Mouse (Mus musculus): ENCODE results near the gene Foxo3. TPM values are rescaled to one million over a fixed set of nuclear protein-coding genes. Genes with fewer than 3 reads are reported as not detected.

The Foxo3 gene
- polyA plus RNA-seq, 1 experiment from 2014 or later, result 4.8 TPM

- no peaks in the 10 kb centered on the region for H3K27me3 ChIP-seq
- no peak overlapping the region for H3K9ac ChIP-seq
- H3K36me3 ChIP-seq, result no peaks in the 10 kb centered on the region
- no peak overlapping the region for H3K4me3 ChIP-seq
- peaks cover 8% of the 10 kb centered on the region; the same call in 1 of the 2 replicates for H3K4me1 ChIP-seq (replicated peaks)
- H3K4me2 ChIP-seq, result no peak overlapping the region
- WGBS, result 92% methylated on average over 3 of the region's 3 CpGs
- no peak for ATAC-seq (ENCODE audit: low FRiP score, low read depth)
- no peaks in the 10 kb centered on the region for H3K9me3 ChIP-seq
- no peak overlapping the region for H3K27ac ChIP-seq (replicated peaks)
Measured at GRCm38 (mm10) chr10:42149767-42150166, 126.8 kb downstream of the Foxo3 start.

DNA sequence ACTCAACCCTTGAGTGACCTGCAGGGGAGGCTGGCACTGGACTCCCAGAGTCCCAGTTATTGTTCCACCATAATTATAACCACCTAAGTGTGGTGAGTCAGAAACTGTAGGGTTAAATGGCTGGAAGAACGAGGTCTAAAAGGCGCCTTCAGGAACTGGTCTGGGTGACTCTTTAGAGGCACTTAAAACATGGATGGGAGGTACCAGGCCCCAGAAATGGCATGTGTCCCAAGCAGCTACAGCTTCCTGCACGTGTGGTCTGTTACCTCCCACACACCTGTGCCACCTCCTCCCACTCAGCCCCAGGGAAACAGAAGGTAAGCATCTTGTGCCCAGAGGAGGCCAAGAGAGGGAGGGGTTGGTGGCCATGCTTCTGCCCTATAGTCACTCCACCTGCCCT, 128.2 kb downstream of the Foxo3 start:
- no peaks in the 10 kb centered on the region for H3K27me3 ChIP-seq
- no peak overlapping the region for H3K9ac ChIP-seq
- H3K4me2 ChIP-seq, result no peak overlapping the region
- H3K9me3 ChIP-seq, result no peaks in the 10 kb centered on the region
- ATAC-seq (ENCODE audit: low FRiP score, low read depth), result no peak
- no peaks in the 10 kb centered on the region for H3K36me3 ChIP-seq
- H3K27ac ChIP-seq (replicated peaks), result no peak overlapping the region
- WGBS, result 91% methylated on average over 3 of the region's 3 CpGs
- peaks cover 8% of the 10 kb centered on the region; the same call in 1 of the 2 replicates for H3K4me1 ChIP-seq (replicated peaks)
- H3K4me3 ChIP-seq, result no peak overlapping the region

DNA sequence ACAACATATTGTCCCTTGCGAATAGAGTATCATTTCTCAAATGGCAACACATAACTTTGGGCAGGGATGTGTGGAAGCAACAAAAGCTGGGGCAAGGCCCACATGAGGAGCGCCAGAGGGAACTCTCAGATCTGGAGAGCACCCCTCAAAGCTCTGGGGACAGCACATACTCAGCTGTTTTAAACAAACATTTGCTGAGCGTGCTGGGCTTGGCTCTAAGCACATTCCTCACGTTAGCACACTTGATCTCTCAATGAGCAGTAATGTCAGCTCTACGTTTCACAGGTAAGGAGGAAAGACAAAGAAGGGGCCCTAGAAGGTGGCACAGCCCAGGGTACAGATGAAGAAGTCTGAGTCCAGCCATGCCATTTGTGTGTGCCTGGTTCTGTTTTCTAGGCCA, 131.3 kb downstream of the Foxo3 start:
- Histone ChIP-seq H3K27me3 (no peaks in the 10 kb centered on the region), H3K4me2 (no peak overlapping the region), H3K4me3 (no peak overlapping the region), H3K36me3 (no peaks in the 10 kb centered on the region), H3K4me1 (replicated peaks) (no peaks in the 10 kb centered on the region), H3K27ac (replicated peaks) (no peak overlapping the region), H3K9ac (no peak overlapping the region), H3K9me3 (no peaks in the 10 kb centered on the region)
- 79% methylated on average over 5 of the region's 5 CpGs for WGBS
- ATAC-seq (ENCODE audit: low FRiP score, low read depth), result no peak

- Histone ChIP-seq H3K27me3 (no peaks in the 10 kb centered on the region), H3K9me3 (no peaks in the 10 kb centered on the region), H3K4me2 (no peak overlapping the region), H3K27ac (replicated peaks) (no peak overlapping the region), H3K9ac (no peak overlapping the region), H3K4me3 (no peak overlapping the region), H3K36me3 (no peaks in the 10 kb centered on the region), H3K4me1 (replicated peaks) (no peaks in the 10 kb centered on the region)
- 83% methylated on average over 5 of the region's 5 CpGs for WGBS
- no peak for ATAC-seq (ENCODE audit: low FRiP score, low read depth)
Measured at GRCm38 (mm10) chr10:42144788-42145187, 131.8 kb downstream of the Foxo3 start.

DNA sequence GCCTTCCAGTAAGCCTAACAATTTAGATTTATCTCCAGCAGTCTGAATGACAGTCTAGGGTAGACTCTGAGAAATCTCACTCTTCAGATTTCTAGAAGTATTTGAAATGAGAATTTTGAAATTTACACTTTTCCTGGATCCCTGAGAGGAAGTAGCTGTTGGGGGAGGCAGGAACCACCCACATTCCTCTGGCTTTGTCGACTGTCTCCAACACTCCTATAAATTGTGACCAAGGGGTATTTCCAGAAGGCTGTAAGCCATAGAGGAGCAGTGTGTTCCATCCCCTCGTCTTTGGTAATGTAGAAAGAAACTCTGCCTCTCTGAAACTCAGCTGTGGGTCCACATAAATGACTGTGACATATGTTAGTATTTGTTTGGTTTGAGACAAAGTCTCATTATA, 132.4 kb downstream of the Foxo3 start:
- no peaks in the 10 kb centered on the region for H3K9me3 ChIP-seq
- no peak overlapping the region for H3K4me3 ChIP-seq
- H3K27ac ChIP-seq (replicated peaks), result no peak overlapping the region
- no peaks in the 10 kb centered on the region for H3K4me1 ChIP-seq (replicated peaks)
- no peak overlapping the region for H3K9ac ChIP-seq
- no peaks in the 10 kb centered on the region for H3K27me3 ChIP-seq
- H3K4me2 ChIP-seq, result no peak overlapping the region
- no peak for ATAC-seq (ENCODE audit: low FRiP score, low read depth)
- WGBS, result 67% methylated on average over 2 of the region's 2 CpGs
- H3K36me3 ChIP-seq, result no peaks in the 10 kb centered on the region

DNA sequence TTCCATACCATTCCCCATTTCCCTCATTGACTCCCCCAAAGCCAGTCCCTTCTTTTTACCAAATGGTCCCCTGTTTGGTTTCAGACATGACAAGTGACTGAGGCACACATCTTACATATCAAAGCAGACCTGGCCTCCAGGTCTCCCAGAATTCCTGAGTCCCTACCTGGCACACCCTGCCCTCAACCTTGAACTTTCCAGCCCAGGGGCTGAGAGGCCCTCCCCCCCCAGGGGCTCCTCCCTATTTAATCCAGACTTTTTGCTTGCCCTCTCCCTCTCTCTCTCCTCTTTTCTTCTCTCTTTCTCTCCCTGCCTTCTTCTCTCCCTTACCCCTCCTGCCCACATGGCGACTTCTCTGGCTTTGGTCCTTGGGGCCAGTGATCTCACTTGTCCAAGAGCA, 133.8 kb downstream of the Foxo3 start:
- H3K9me3 ChIP-seq, result no peaks in the 10 kb centered on the region
- no peak overlapping the region for H3K9ac ChIP-seq
- no peak overlapping the region for H3K4me2 ChIP-seq
- no peak for ATAC-seq (ENCODE audit: low FRiP score, low read depth)
- 95% methylated on average over 1 of the region's 1 CpGs for WGBS
- no peak overlapping the region for H3K4me3 ChIP-seq
- H3K27ac ChIP-seq (replicated peaks), result no peak overlapping the region
- H3K4me1 ChIP-seq (replicated peaks), result no peaks in the 10 kb centered on the region
- no peaks in the 10 kb centered on the region for H3K36me3 ChIP-seq
- H3K27me3 ChIP-seq, result no peaks in the 10 kb centered on the region

- Histone ChIP-seq H3K9me3 (no peaks in the 10 kb centered on the region), H3K36me3 (no peaks in the 10 kb centered on the region), H3K9ac (no peak overlapping the region), H3K4me2 (no peak overlapping the region), H3K27me3 (no peaks in the 10 kb centered on the region), H3K27ac (replicated peaks) (no peak overlapping the region), H3K4me1 (replicated peaks) (no peaks in the 10 kb centered on the region), H3K4me3 (no peak overlapping the region)
- ATAC-seq (ENCODE audit: low FRiP score, low read depth), result no peak
- 72% methylated on average over 9 of the region's 9 CpGs for WGBS
Measured at GRCm38 (mm10) chr10:42142081-42142480, 134.5 kb downstream of the Foxo3 start.

DNA sequence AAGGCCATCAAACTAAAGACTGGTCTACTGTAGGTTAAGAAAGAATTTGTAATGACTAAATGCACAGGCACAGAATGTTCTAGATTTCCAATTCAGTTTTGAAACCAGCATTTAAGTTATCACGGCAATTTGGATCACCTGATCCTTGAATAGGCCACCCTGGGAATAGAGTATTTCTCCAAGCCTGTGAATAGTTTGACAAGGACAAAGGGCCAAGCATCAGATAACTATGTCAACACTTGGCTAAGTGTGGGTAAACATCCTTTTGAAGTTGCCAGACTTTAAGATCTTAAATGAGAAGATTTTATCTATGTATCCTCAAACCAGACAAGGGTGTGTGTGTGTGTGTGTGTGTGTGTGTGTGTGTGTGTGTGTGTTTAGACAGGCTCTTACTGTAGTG, 136.8 kb downstream of the Foxo3 start:
- no peak overlapping the region for H3K27ac ChIP-seq (replicated peaks)
- WGBS, result 83% methylated on average over 1 of the region's 1 CpGs
- H3K9ac ChIP-seq, result no peak overlapping the region
- no peaks in the 10 kb centered on the region for H3K4me1 ChIP-seq (replicated peaks)
- H3K36me3 ChIP-seq, result no peaks in the 10 kb centered on the region
- no peak for ATAC-seq (ENCODE audit: low FRiP score, low read depth)
- H3K27me3 ChIP-seq, result no peaks in the 10 kb centered on the region
- H3K9me3 ChIP-seq, result no peaks in the 10 kb centered on the region
- no peak overlapping the region for H3K4me3 ChIP-seq
- H3K4me2 ChIP-seq, result no peak overlapping the region

DNA sequence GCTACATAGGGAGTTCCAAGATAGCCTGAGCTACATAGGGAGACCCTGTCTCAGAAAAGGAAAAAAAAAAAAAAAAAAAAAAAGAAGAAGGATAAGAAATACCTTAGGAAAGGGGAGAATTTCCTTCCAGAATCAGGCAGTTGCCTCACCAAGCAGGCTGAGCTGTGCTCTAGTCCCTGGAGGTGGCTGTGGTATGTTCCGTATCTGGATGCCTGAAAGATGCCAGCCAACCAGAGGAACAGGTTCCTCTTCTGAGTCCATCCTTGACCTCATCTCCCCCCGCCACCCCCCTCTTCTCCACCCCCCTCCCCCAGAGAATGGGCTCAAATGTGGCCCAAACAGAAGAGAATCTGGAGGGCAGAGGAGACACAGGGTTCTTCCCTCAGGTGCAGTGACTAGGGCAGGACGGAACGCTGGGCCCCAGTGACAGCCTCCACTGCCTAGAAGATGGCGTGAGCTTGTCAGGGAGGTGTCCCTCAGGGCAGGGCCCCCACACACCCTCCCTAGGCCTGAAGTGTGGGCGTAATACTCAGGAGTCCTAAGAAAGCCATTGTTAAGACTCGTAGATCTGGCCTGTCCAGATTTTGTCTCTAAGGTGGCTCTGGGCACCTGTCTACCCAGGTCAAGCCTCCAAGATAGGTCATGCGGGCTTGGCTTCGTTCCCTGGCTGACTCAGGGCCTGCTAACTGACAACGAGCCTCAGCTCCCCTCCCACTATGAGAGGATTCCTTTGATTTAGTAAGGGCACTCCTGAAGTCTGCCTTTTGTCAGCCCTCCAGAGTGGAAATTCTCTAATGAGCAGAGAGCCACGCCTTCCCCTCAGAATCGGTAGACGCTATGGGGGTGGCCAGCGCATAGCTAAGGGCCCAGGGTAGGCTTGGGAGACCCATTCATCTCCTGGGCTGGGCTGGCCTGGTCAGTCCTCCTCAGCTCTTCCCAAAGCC, 141.5 kb downstream of the Foxo3 start:
- Histone ChIP-seq H3K4me3 (no peak overlapping the region), H3K36me3 (no peaks in the 10 kb centered on the region), H3K9ac (no peak overlapping the region), H3K9me3 (no peaks in the 10 kb centered on the region), H3K4me1 (replicated peaks) (no peaks in the 10 kb centered on the region), H3K4me2 (no peak overlapping the region), H3K27me3 (no peaks in the 10 kb centered on the region), H3K27ac (replicated peaks) (no peak overlapping the region)
- no peak for ATAC-seq (ENCODE audit: low FRiP score, low read depth)
- 81% methylated on average over 14 of the region's 14 CpGs for WGBS

Other genes with a start within 250 kb of the Foxo3 start
- gene Afg1l, start 201.8 kb upstream of the Foxo3 start, polyA plus RNA-seq (2015; fragmentation: Nextera tagmentation; extraction: Ambion mirVana), result 8.1 and 8.9 TPM in 2 replicates
- gene Snx3, start 225.3 kb upstream of the Foxo3 start, polyA plus RNA-seq (2015; fragmentation: Nextera tagmentation; extraction: Ambion mirVana), result 308 and 309 TPM in 2 replicates

All from hindbrain, embryonic 15.5 days (tissue).